Mouse (Mus musculus) limb, embryonic 10.5 days (tissue): Measurements from ENCODE around the gene Prickle4. TPM values are rescaled to one million over a fixed set of nuclear protein-coding genes. Genes with fewer than 3 reads are reported as not detected.

Experiments
- DNase-seq: peaks from one replicate; pipeline ENCODE4 v3.0.0-alpha.2; 2017; ENCODE audit warnings: low spot score
- H3K27ac ChIP-seq: fragments of 300-500 bp; sonication (generic); 2 replicates; pipeline ENCODE4 v1.5.1; 2016; ENCODE audit warnings: mild to moderate bottlenecking
- H3K27me3 ChIP-seq: fragments of 300-500 bp; sonication (generic); 2 replicates; pipeline ENCODE4 v1.6.1; 2016; ENCODE audit warnings: low read depth, mild to moderate bottlenecking; ENCODE audit not compliant: poor library complexity, severe bottlenecking
- H3K36me3 ChIP-seq: fragments of 300-500 bp; sonication (generic); 2 replicates; pipeline ENCODE4 v1.6.1; 2016; ENCODE audit warnings: mild to moderate bottlenecking, moderate library complexity
- H3K4me1 ChIP-seq: fragments of 300-500 bp; sonication (generic); 2 replicates; pipeline ENCODE4 v1.6.1; 2016
- H3K4me3 ChIP-seq: fragments of 300-500 bp; sonication (generic); 2 replicates; pipeline ENCODE4 v1.5.1; 2016; ENCODE audit warnings: mild to moderate bottlenecking, moderate library complexity
- H3K9me3 ChIP-seq: fragments of 300-500 bp; sonication (generic); replicated peaks from 2 replicates; pipeline ENCODE4 v1.6.1; 2016; ENCODE audit warnings: mild to moderate bottlenecking
- WGBS: fragments of 180-500 bp; shearing (Covaris S2); methylation state at CpG from one replicate; pipeline ENCODE4 v1.1.7; 2016; 5-methylcytosine and 5-hydroxymethylcytosine counted together
- polyA plus RNA-seq: library from polyadenylated mRNA; unstranded; fragments of >200 nt; fragmentation: Nextera tagmentation; extraction: Ambion mirVana; gene quantifications from 2 replicates; pipeline ENCODE4 v1.2.1, GENCODE M21; 2016

Gene Prickle4
- polyA plus RNA-seq, 1 experiment from 2014 or later = 0.76 TPM

GRCm38 (mm10) chr17:47646683-47647082 lies 47.9 kb downstream of the Prickle4 start:
- no peaks in the 10 kb centered on the region; the same call in 1 of the 2 replicates for H3K36me3 ChIP-seq
- H3K9me3 ChIP-seq = no peaks in the 10 kb centered on the region
- no peaks in the 10 kb centered on the region for H3K27me3 ChIP-seq
- no peak overlapping the region for H3K27ac ChIP-seq
- DNase-seq = peak; percentile 58
- no peaks in the 10 kb centered on the region for H3K4me1 ChIP-seq
- H3K4me3 ChIP-seq = no peak overlapping the region
- 59% methylated on average over 1 of the region's 1 CpGs for WGBS

DNA sequence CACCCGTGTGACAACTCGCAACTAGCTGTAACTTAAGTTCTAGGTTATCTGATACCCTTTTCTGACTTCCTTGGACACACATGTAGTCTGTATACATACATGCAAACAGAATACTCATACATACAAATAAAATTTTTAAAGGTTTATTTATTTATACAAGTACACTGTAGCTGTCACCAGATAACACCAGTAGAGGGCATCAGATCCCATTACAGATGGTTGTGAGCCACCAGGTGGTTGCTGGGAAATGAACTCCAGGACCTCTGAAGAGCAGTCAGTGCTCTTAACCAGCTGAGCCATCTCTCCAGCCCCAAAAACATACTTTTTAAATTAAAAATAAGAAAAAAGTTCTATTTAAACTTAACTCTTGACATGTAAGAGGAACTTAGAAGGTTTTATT lies 51.5 kb downstream of the Prickle4 start:
- H3K36me3 ChIP-seq = no peaks in the 10 kb centered on the region
- 81% methylated on average over 2 of the region's 2 CpGs for WGBS
- no peak overlapping the region for H3K27ac ChIP-seq
- H3K4me3 ChIP-seq = no peak overlapping the region
- DNase-seq = no peak
- no peaks in the 10 kb centered on the region for H3K9me3 ChIP-seq
- H3K27me3 ChIP-seq = no peaks in the 10 kb centered on the region
- H3K4me1 ChIP-seq = no peaks in the 10 kb centered on the region

Other genes with a start within 250 kb of the Prickle4 start
- gene Taf8, start 192.4 kb downstream of the Prickle4 start, polyA plus RNA-seq = 32.1 and 36.8 TPM in 2 replicates
- 405 and 413 TPM in 2 replicates for gene Ccnd3, start 189.7 kb downstream of the Prickle4 start, polyA plus RNA-seq
- gene Bysl, start 83.2 kb downstream of the Prickle4 start, polyA plus RNA-seq = 41.3 and 48.3 TPM in 2 replicates
- gene Med20, start 83.2 kb downstream of the Prickle4 start, polyA plus RNA-seq = 51.6 and 53.4 TPM in 2 replicates
- 0.81 and 2.1 TPM in 2 replicates for gene Gm20517, start 83.1 kb downstream of the Prickle4 start, polyA plus RNA-seq
- 5.5 and 6.8 TPM in 2 replicates for gene Usp49, start 64.0 kb downstream of the Prickle4 start, polyA plus RNA-seq
- gene Tomm6, start 6.3 kb downstream of the Prickle4 start, polyA plus RNA-seq = 364 and 404 TPM in 2 replicates
- 5.0 and 7.3 TPM in 2 replicates for gene Frs3, start 5.7 kb downstream of the Prickle4 start, polyA plus RNA-seq
- 0.23 TPM in 1 of 2 replicates, not detected in the other for gene Gm21981, start 281 bp downstream of the Prickle4 start, polyA plus RNA-seq
- gene Pgc, start 32.1 kb upstream of the Prickle4 start, polyA plus RNA-seq = not detected in 2 replicates
- 1.5 and 2.3 TPM in 2 replicates for gene Tfeb, start 42.3 kb upstream of the Prickle4 start, polyA plus RNA-seq
- 18.9 and 21.6 TPM in 2 replicates for gene Mdfi, start 140.0 kb upstream of the Prickle4 start, polyA plus RNA-seq
- 23.2 and 27.2 TPM in 2 replicates for gene Foxp4, start 229.9 kb upstream of the Prickle4 start, polyA plus RNA-seq